Mouse (Mus musculus): Measurements from ENCODE around the gene Hist1h2bn. TPM values are rescaled to one million over a fixed set of nuclear protein-coding genes. Genes with fewer than 3 reads are reported as not detected.
"Not testable (repeated sequence)": the region's sequence is repeated elsewhere in the genome, so short reads cannot be mapped to it uniquely, and the experiment has no call there.

Gene Hist1h2bn
- polyA plus RNA-seq, 1 experiment from 2014 or later = 3.5 TPM

DNA sequence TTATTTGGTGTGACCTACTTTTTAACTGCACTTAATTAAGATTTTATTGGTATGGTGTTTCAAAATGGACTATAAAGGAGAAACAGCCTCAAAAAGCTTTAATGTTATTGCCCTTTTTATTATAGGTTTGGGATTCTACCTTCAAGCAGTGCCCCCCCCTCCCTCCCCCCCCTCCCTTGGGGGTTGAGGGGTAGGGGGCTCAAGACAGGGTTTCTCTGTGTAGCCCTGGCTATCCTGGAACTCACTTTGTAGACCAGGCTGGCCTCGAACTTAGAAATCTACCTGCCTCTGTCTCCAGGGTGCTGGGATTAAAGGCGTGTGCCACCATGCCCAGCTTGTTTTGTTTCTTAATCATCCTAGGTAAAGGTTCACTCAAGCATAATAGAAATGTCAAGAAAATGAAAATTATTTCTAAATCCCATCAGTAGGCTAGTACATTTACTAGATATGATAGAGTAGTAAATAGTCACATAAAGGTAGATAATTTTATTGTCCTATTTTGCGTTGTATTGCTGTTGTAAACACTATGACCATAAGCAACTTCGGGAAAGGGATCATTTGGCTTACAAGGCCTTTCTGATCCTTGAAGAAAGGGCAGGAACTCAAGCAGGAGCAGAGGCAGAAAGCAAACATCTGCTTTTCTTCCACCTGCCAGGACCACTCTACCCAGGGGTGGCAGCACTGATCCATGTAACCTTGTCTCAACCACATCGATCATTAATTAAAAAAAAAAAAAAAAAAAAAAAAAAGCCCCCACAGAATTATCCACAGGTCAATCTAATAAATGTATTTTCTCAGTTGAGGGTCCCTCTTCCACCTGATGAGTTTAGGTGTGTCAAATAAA, 30.7 kb upstream of the Hist1h2bn start:
- 0 out of 2 replicates have a peak overlapping the region, but pooled peaks have one; percentile 42 for H3K4me3 ChIP-seq (ENCODE audit: low read depth, low read length)
- H3K36me3 ChIP-seq (ENCODE audit: control insufficient read depth, insufficient read depth, low read length) = no peaks in the 10 kb centered on the region
- 27% methylated on average over 5 of the region's 5 CpGs for WGBS
- no peaks in the 10 kb centered on the region for H3K9me3 ChIP-seq (ENCODE audit: control insufficient read depth, low read length)
- H3K4me2 ChIP-seq (ENCODE audit: low read depth, low read length) = peak overlapping the region; percentile 52
- peak overlapping the region; percentile 86 for H3K27ac ChIP-seq (replicated peaks; ENCODE audit: low read depth, low read length)
- ATAC-seq (ENCODE audit: low read depth) (no peak), DNase-seq (ENCODE audit: low spot score) (no peak)
- peaks cover 16% of the 10 kb centered on the region for H3K4me1 ChIP-seq (ENCODE audit: control insufficient read depth, insufficient read depth, low read length)
- H3K9ac ChIP-seq (ENCODE audit: low read depth, low read length) = peak overlapping the region; percentile 62; the same call in 1 of the 2 replicates
- no peaks in the 10 kb centered on the region for H3K27me3 ChIP-seq (replicated peaks; ENCODE audit: control insufficient read depth, insufficient read depth, low read length)

DNA sequence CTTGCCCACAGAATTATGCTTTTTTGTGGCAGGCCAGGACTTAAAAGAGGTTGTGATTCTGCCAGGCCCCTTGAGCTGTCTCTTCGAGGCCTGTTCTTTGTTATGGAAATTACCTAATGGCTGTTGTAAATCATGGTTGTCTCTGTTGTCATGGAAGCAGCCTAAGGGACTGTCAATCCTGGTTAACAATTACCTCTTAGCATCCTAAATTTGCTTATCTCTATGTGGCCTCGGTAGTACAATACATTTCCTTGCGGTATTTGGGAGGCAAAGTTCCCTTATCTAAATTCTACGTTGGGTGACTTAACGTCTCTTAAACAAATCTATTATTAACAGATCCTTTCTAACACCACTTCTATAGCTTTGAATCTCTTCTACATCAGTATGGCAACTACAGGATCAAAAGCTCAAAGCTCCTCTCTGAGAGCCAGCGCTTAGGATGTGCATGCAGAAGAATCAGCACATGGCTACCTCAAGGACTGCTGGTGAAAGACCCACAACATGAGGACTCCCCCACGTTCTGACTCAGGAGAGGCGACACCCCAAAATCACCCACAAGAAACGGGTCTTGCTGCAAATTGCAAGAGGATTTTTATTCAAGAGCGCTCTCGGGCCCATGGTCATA, 25.9 kb upstream of the Hist1h2bn start:
- DNase-seq (ENCODE audit: low spot score) (no peak), ATAC-seq (ENCODE audit: low read depth) (no peak)
- Histone ChIP-seq H3K27ac (replicated peaks; ENCODE audit: low read depth, low read length) (no peak overlapping the region), H3K4me2 (ENCODE audit: low read depth, low read length) (no peak overlapping the region), H3K9me3 (ENCODE audit: control insufficient read depth, low read length) (no peaks in the 10 kb centered on the region), H3K9ac (ENCODE audit: low read depth, low read length) (no peak overlapping the region), H3K36me3 (ENCODE audit: control insufficient read depth, insufficient read depth, low read length) (no peaks in the 10 kb centered on the region), H3K4me3 (ENCODE audit: low read depth, low read length) (no peak overlapping the region), H3K27me3 (replicated peaks; ENCODE audit: control insufficient read depth, insufficient read depth, low read length) (no peaks in the 10 kb centered on the region), H3K4me1 (ENCODE audit: control insufficient read depth, insufficient read depth, low read length) (no peaks in the 10 kb centered on the region)
- 38% methylated on average over 10 of the region's 11 CpGs for WGBS

GRCm38 (mm10) chr13:21729544-21729943, 24.4 kb upstream of the Hist1h2bn start:
- H3K4me3 ChIP-seq (ENCODE audit: low read depth, low read length) = no peak overlapping the region
- H3K9me3 ChIP-seq (ENCODE audit: control insufficient read depth, low read length) = no peaks in the 10 kb centered on the region
- ATAC-seq (ENCODE audit: low read depth) = no peak
- DNase-seq (ENCODE audit: low spot score) = no peak
- 45% methylated on average over 1 of the region's 1 CpGs for WGBS
- H3K36me3 ChIP-seq (ENCODE audit: control insufficient read depth, insufficient read depth, low read length) = no peaks in the 10 kb centered on the region
- H3K27me3 ChIP-seq (replicated peaks; ENCODE audit: control insufficient read depth, insufficient read depth, low read length) = no peaks in the 10 kb centered on the region
- H3K27ac ChIP-seq (replicated peaks; ENCODE audit: low read depth, low read length) = no peak overlapping the region
- H3K4me2 ChIP-seq (ENCODE audit: low read depth, low read length) = no peak overlapping the region
- no peaks in the 10 kb centered on the region for H3K4me1 ChIP-seq (ENCODE audit: control insufficient read depth, insufficient read depth, low read length)
- no peak overlapping the region for H3K9ac ChIP-seq (ENCODE audit: low read depth, low read length)

DNA sequence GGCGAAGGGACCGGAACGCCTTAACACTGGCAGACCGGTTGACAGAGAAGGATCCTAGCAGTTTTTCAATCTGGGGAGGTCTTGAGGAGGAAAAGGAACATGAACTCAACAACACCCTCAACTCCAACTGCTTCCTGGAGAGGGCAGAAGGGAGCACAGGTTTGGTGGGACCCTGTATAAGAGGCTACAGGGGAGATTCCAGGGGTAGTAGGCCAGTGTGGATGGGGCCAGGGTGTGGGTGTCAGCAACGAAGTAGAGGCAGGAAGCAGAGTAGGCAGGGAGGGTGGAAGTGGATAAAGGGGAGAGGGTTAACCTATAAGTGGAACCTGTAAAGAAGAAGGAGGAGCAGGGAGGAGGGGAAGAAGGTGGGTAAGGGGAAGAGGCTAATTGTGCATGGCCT, 20.5 kb upstream of the Hist1h2bn start:
- Histone ChIP-seq H3K4me2 (ENCODE audit: low read depth, low read length) (peak overlapping the region; percentile 65; the same call in 1 of the 2 replicates), H3K4me3 (ENCODE audit: low read depth, low read length) (no peak overlapping the region), H3K27me3 (replicated peaks; ENCODE audit: control insufficient read depth, insufficient read depth, low read length) (no peaks in the 10 kb centered on the region), H3K27ac (replicated peaks; ENCODE audit: low read depth, low read length) (peak overlapping the region; percentile 92), H3K36me3 (ENCODE audit: control insufficient read depth, insufficient read depth, low read length) (no peaks in the 10 kb centered on the region), H3K9me3 (ENCODE audit: control insufficient read depth, low read length) (no peaks in the 10 kb centered on the region), H3K9ac (ENCODE audit: low read depth, low read length) (0 out of 2 replicates have a peak overlapping the region, but pooled peaks have one; percentile 66), H3K4me1 (ENCODE audit: control insufficient read depth, insufficient read depth, low read length) (peaks cover 8% of the 10 kb centered on the region; the same call in 1 of the 2 replicates)
- 73% methylated on average over 5 of the region's 5 CpGs for WGBS
- DNase-seq (ENCODE audit: low spot score) (no peak), ATAC-seq (ENCODE audit: low read depth) (no peak)

GRCm38 (mm10) chr13:21734010-21734905, 19.7 kb upstream of the Hist1h2bn start:
- ATAC-seq (ENCODE audit: low read depth) = peak; percentile 84
- under 1% methylated on average over 21 of the region's 21 CpGs for WGBS
- DNase-seq (ENCODE audit: low spot score) = peak; percentile 96

DNA sequence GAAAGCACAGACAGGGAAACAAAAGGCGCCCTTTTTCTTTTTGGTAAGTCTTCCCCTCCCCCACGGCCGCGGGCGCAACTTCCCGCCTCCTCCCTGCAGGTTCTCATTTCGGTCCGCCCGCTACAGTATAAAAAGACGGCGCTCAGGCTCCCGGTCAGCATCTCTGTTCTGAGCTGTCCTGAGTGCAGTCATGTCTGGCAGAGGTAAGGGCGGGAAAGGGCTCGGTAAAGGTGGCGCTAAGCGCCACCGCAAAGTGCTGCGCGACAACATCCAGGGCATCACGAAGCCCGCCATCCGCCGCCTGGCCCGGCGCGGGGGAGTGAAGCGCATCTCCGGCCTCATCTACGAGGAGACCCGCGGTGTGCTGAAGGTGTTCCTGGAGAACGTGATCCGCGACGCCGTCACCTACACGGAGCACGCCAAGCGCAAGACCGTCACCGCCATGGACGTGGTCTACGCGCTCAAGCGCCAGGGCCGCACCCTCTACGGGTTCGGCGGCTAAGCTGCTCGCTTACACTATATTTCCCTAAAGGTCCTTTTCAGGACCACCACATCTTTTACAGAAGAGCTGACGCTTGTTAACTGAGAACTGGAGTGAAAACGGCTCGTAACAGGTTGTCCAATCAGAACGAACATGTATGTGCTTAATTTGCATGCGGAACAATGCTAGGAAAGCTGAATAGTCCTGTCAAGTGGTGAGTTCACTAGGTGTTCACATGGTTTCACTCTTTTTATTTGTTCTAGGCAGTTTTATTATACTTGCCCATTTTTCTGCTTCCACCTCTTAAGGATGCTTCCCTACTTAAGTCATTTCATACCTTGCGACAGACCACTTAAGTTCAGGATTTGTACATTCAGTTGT, 18.8 kb upstream of the Hist1h2bn start, which contains the start of gene Hist1h4j:
Gene Hist1h4j (plus strand): TSS at position 159 of the 862 bp plus-strand sequence.
- H3K4me1 ChIP-seq (ENCODE audit: control insufficient read depth, insufficient read depth, low read length); H3K36me3 ChIP-seq (ENCODE audit: control insufficient read depth, insufficient read depth, low read length); H3K9me3 ChIP-seq (ENCODE audit: control insufficient read depth, low read length); H3K27me3 ChIP-seq (replicated peaks; ENCODE audit: control insufficient read depth, insufficient read depth, low read length): not testable (repeated sequence)
- Histone ChIP-seq H3K27ac (replicated peaks; ENCODE audit: low read depth, low read length) (peak within 1 kb of the TSS; percentile 92), H3K4me2 (ENCODE audit: low read depth, low read length) (peak within 1 kb of the TSS; percentile 65), H3K4me3 (ENCODE audit: low read depth, low read length) (peak within 1 kb of the TSS; percentile 55), H3K9ac (ENCODE audit: low read depth, low read length) (peak within 1 kb of the TSS; percentile 66)
- WGBS = under 1% methylated on average over 37 of the region's 56 CpGs
- ATAC-seq (ENCODE audit: low read depth) (peak; percentile 91), DNase-seq (ENCODE audit: low spot score) (peak; percentile 94)

More at GRCm38 (mm10) chr13:21734010-21734905, 19.7 kb upstream of the Hist1h2bn start:
- H3K27me3 ChIP-seq (replicated peaks; ENCODE audit: control insufficient read depth, insufficient read depth, low read length) = no peaks in the 10 kb centered on the region
- H3K9ac ChIP-seq (ENCODE audit: low read depth, low read length) = peak overlapping the region; percentile 66
- H3K9me3 ChIP-seq (ENCODE audit: control insufficient read depth, low read length) = no peaks in the 10 kb centered on the region
- H3K4me2 ChIP-seq (ENCODE audit: low read depth, low read length) = peak overlapping the region; percentile 65
- H3K4me3 ChIP-seq (ENCODE audit: low read depth, low read length) = peak overlapping the region; percentile 55
- peaks cover 8% of the 10 kb centered on the region; the same call in 1 of the 2 replicates for H3K4me1 ChIP-seq (ENCODE audit: control insufficient read depth, insufficient read depth, low read length)
- no peaks in the 10 kb centered on the region for H3K36me3 ChIP-seq (ENCODE audit: control insufficient read depth, insufficient read depth, low read length)
- H3K27ac ChIP-seq (replicated peaks; ENCODE audit: low read depth, low read length) = peak overlapping the region; percentile 92

DNA sequence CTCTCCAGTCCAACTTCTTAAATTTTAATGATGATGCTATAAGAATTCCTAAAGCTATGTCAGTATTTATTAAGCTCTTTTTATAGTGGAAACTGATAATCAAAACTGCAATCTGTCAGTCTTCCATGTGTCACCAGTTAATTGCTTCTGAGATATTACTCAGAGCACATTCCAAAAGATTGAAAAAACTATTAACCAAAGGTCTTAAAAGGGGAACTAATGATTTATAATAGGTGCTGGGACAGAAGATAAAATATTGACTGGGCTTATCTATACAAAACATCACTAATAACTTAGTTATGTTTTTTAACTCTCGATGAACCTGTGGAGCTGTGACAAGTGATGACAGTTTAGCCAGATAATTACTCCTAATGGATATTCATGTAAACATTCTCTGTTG, 8.9 kb upstream of the Hist1h2bn start:
- Histone ChIP-seq H3K27ac (replicated peaks; ENCODE audit: low read depth, low read length) (no peak overlapping the region), H3K9me3 (ENCODE audit: control insufficient read depth, low read length) (no peaks in the 10 kb centered on the region), H3K4me1 (ENCODE audit: control insufficient read depth, insufficient read depth, low read length) (peaks cover 9% of the 10 kb centered on the region), H3K9ac (ENCODE audit: low read depth, low read length) (no peak overlapping the region), H3K36me3 (ENCODE audit: control insufficient read depth, insufficient read depth, low read length) (no peaks in the 10 kb centered on the region), H3K27me3 (replicated peaks; ENCODE audit: control insufficient read depth, insufficient read depth, low read length) (no peaks in the 10 kb centered on the region), H3K4me2 (ENCODE audit: low read depth, low read length) (no peak overlapping the region), H3K4me3 (ENCODE audit: low read depth, low read length) (no peak overlapping the region)
- WGBS = 87% methylated on average over 1 of the region's 1 CpGs
- ATAC-seq (ENCODE audit: low read depth) = no peak
- DNase-seq (ENCODE audit: low spot score) = no peak
